Mouse (Mus musculus): ENCODE results near the gene Prkcd. TPM values are rescaled to one million over a fixed set of nuclear protein-coding genes. Genes with fewer than 3 reads are reported as not detected.

Prkcd gene
- polyA plus RNA-seq, 1 experiment from 2014 or later = 53.4 TPM

DNA sequence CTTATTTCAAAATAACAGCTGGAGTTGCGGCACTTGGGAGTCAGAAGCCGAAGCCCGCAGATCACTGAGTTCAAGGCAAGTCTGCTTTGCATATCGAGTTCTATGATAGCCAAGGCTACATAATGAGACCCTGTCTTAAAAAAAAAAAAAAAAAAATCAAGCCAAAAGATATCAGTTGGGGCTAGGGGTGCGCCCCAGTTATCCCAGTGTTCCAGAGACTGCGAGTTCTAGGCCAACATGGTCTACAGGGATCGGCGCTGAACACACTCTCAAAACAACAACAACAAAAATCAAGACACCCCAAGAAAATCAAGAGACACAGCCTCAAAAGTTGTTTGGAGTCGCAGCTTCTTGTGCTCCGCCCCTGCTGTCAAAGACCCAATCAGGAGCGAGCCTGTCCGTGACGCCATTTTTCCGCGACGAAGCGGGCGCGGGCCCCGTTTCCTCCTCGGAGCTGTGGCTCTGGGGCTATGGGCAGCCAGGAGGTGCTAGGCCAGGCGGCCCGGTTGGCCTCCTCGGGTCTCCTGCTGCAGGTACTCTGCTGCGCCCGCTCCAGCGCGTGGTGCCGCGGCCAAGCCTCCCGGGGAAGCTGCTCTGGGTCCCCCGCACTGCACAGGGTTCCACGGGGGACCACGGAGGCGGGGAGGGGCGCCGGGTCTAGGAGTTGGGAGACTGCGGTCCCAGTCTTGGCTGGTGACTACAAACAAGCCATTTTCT, 28.1 kb upstream of the Prkcd start, which contains the start of gene Rft1:
Gene Rft1 (plus strand): TSS at position 418 of the 717 bp plus-strand sequence.
- Histone ChIP-seq H3K4me3 (ENCODE audit: low read length) (peak within 1 kb of the TSS; percentile 78), H3K9me3 (ENCODE audit: control insufficient read depth, low read length) (no peaks in the 10 kb centered on the region), H3K9ac (ENCODE audit: low read length) (peak within 1 kb of the TSS; percentile 96), H3K27me3 (ENCODE audit: control insufficient read depth, insufficient read depth, low read depth, low read length) (no peaks in the 10 kb centered on the region), H3K4me2 (ENCODE audit: low read depth, low read length) (peak within 1 kb of the TSS; percentile 52), H3K36me3 (ENCODE audit: control insufficient read depth, insufficient read depth, low read length) (no peaks in the 10 kb centered on the region), H3K4me1 (replicated peaks; ENCODE audit: control insufficient read depth, insufficient read depth, low read length) (peaks cover 3% of the 10 kb centered on the region), H3K27ac (ENCODE audit: low read length) (peak within 1 kb of the TSS; percentile 78)
- 2% methylated on average over 38 of the region's 38 CpGs for WGBS
- peak; percentile 91 for ATAC-seq (ENCODE audit: low read depth)

DNA sequence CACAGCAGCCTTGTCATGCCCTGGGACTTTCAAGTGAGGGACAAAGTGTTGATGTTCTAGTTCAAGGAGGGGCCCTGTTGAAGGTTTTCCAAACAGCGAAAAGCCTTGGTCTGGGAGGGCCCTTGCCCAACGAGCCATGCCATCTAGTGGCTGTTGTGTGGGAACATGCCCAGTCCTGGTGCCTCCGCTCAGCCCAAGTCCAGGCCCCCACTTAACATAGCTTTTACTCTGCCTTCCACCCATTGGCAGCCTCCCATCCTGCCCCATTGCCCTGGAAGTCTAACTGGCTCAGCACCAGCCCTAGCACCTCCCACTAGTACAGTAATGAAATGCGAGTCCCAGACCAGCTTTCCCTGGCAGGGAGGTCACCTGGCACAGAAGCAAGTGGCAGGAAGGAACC, 25.0 kb upstream of the Prkcd start:
- Histone ChIP-seq H3K36me3 (ENCODE audit: control insufficient read depth, insufficient read depth, low read length) (no peaks in the 10 kb centered on the region), H3K27ac (ENCODE audit: low read length) (no peak overlapping the region), H3K4me3 (ENCODE audit: low read length) (no peak overlapping the region), H3K4me2 (ENCODE audit: low read depth, low read length) (no peak overlapping the region), H3K9ac (ENCODE audit: low read length) (no peak overlapping the region), H3K4me1 (replicated peaks; ENCODE audit: control insufficient read depth, insufficient read depth, low read length) (peaks cover 3% of the 10 kb centered on the region), H3K27me3 (ENCODE audit: control insufficient read depth, insufficient read depth, low read depth, low read length) (no peaks in the 10 kb centered on the region), H3K9me3 (ENCODE audit: control insufficient read depth, low read length) (no peaks in the 10 kb centered on the region)
- WGBS = 7% methylated on average over 4 of the region's 4 CpGs
- peak; percentile 89 for ATAC-seq (ENCODE audit: low read depth)

DNA sequence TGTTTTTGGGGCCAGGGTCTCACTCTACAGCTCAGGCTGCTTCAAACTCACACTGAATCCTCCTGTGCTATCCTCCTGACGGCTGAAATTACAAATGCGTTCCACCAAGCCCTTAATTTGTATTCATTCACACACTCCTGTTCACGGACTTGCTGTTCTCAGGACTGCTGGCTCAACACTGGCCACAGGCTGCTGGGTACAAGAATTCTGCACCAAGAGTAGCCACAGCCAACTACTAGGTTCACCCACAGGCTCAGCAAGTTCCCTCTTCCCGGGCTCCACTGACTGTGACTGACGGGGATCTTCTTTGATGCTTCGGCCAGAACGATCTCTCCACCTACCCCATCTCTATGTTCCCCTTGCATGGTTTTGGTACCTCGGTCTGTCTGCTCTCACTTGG, 23.7 kb upstream of the Prkcd start:
- Histone ChIP-seq H3K9ac (ENCODE audit: low read length) (no peak overlapping the region), H3K36me3 (ENCODE audit: control insufficient read depth, insufficient read depth, low read length) (no peaks in the 10 kb centered on the region), H3K27me3 (ENCODE audit: control insufficient read depth, insufficient read depth, low read depth, low read length) (no peaks in the 10 kb centered on the region), H3K4me3 (ENCODE audit: low read length) (no peak overlapping the region), H3K4me2 (ENCODE audit: low read depth, low read length) (no peak overlapping the region), H3K4me1 (replicated peaks; ENCODE audit: control insufficient read depth, insufficient read depth, low read length) (no peaks in the 10 kb centered on the region; the same call in 1 of the 2 replicates), H3K27ac (ENCODE audit: low read length) (no peak overlapping the region), H3K9me3 (ENCODE audit: control insufficient read depth, low read length) (no peaks in the 10 kb centered on the region)
- no peak for ATAC-seq (ENCODE audit: low read depth)
- 75% methylated on average over 8 of the region's 8 CpGs for WGBS

DNA sequence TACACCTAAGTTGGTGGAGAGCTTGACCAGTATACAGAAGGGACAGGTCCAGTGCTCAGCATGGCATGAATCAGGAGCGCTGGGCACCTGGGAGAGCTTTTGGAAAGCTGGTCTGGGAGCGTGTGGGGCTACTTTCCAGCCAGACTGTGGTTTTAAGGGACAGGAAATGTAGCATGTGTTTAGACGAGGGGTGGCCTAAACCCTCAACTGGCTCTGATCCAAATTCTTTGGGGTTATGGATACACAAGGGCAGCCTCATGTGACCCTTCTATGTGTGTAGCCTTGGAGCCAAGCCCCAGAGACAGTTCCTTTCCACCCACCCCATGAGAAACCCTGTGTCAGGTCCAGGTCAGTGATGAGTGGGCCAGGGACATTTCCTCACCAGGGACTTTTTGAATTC, 22.5 kb upstream of the Prkcd start:
- H3K27ac ChIP-seq (ENCODE audit: low read length) = no peak overlapping the region
- no peak overlapping the region for H3K4me3 ChIP-seq (ENCODE audit: low read length)
- no peak overlapping the region for H3K9ac ChIP-seq (ENCODE audit: low read length)
- no peaks in the 10 kb centered on the region for H3K27me3 ChIP-seq (ENCODE audit: control insufficient read depth, insufficient read depth, low read depth, low read length)
- peak; percentile 23 for ATAC-seq (ENCODE audit: low read depth)
- 47% methylated on average over 3 of the region's 3 CpGs for WGBS
- H3K4me1 ChIP-seq (replicated peaks; ENCODE audit: control insufficient read depth, insufficient read depth, low read length) = no peaks in the 10 kb centered on the region; the same call in 1 of the 2 replicates
- no peak overlapping the region for H3K4me2 ChIP-seq (ENCODE audit: low read depth, low read length)
- H3K9me3 ChIP-seq (ENCODE audit: control insufficient read depth, low read length) = no peaks in the 10 kb centered on the region
- no peaks in the 10 kb centered on the region for H3K36me3 ChIP-seq (ENCODE audit: control insufficient read depth, insufficient read depth, low read length)

DNA sequence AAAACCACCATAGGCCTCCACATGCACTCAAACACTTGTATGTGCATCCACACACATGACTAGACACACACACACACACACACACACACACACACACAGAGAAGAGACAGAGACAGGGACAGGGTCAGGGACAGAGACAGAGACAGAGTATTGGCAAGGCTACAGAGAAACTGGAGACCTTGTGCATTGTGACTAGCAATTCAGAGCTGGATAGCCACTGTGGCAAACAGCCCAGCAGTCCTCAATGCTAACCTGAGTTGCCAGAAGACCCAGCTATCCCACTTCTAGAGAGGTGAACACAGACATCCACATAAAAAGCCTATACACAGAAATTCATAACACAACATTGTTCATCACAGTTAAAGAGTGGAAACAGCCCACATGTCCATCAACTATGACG, 20.5 kb upstream of the Prkcd start:
- H3K9ac ChIP-seq (ENCODE audit: low read length) = no peak overlapping the region
- 64% methylated on average over 1 of the region's 1 CpGs for WGBS
- no peak overlapping the region for H3K4me2 ChIP-seq (ENCODE audit: low read depth, low read length)
- no peaks in the 10 kb centered on the region for H3K36me3 ChIP-seq (ENCODE audit: control insufficient read depth, insufficient read depth, low read length)
- no peaks in the 10 kb centered on the region for H3K9me3 ChIP-seq (ENCODE audit: control insufficient read depth, low read length)
- H3K4me3 ChIP-seq (ENCODE audit: low read length) = no peak overlapping the region
- H3K27ac ChIP-seq (ENCODE audit: low read length) = no peak overlapping the region
- ATAC-seq (ENCODE audit: low read depth) = no peak
- no peaks in the 10 kb centered on the region for H3K27me3 ChIP-seq (ENCODE audit: control insufficient read depth, insufficient read depth, low read depth, low read length)
- H3K4me1 ChIP-seq (replicated peaks; ENCODE audit: control insufficient read depth, insufficient read depth, low read length) = peaks cover 3% of the 10 kb centered on the region

DNA sequence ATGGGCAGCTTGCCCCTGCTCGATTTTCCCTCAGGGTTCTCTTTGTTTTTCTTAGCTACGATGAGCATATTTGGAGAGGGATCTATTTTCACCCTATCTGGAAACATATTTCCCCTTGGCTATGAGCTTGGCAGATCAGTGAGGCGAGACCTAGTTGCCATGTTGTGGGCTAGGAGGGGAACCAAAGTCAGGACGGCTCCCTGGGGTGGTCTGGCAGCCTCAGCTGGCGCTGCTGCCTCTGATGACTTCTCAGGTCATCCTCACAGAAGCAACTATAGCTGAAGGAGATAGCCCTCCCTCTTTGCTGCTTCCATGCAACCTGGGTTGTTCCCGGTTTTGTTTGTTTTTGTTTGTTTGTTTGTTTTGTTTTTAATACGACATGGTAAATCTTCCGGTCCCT, 19.1 kb upstream of the Prkcd start:
- no peak overlapping the region for H3K4me2 ChIP-seq (ENCODE audit: low read depth, low read length)
- no peak for ATAC-seq (ENCODE audit: low read depth)
- no peaks in the 10 kb centered on the region for H3K36me3 ChIP-seq (ENCODE audit: control insufficient read depth, insufficient read depth, low read length)
- H3K9ac ChIP-seq (ENCODE audit: low read length) = no peak overlapping the region
- peaks cover 6% of the 10 kb centered on the region for H3K4me1 ChIP-seq (replicated peaks; ENCODE audit: control insufficient read depth, insufficient read depth, low read length)
- no peaks in the 10 kb centered on the region for H3K27me3 ChIP-seq (ENCODE audit: control insufficient read depth, insufficient read depth, low read depth, low read length)
- WGBS = 60% methylated on average over 8 of the region's 8 CpGs
- no peak overlapping the region for H3K4me3 ChIP-seq (ENCODE audit: low read length)
- no peaks in the 10 kb centered on the region for H3K9me3 ChIP-seq (ENCODE audit: control insufficient read depth, low read length)
- no peak overlapping the region for H3K27ac ChIP-seq (ENCODE audit: low read length)

DNA sequence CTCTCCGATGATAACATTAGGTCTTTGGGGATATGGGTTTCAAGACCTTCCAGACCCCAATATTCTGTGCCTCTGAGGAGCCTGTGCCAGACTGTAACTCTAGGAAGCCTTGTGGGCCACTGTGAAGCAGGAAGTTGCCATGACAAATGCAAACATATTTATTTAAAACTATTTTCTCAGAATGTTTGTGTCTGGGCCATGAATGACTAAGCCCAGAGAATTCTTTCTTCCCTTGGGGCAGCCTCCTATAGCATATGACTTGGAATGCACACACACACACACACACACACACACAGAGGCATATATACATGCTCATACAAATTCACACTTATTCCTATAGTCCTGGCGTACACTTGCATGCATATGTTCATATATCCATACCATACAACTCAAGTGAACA, 18.0 kb upstream of the Prkcd start:
- Histone ChIP-seq H3K9ac (ENCODE audit: low read length) (no peak overlapping the region), H3K27ac (ENCODE audit: low read length) (no peak overlapping the region), H3K4me1 (replicated peaks; ENCODE audit: control insufficient read depth, insufficient read depth, low read length) (peaks cover 6% of the 10 kb centered on the region), H3K27me3 (ENCODE audit: control insufficient read depth, insufficient read depth, low read depth, low read length) (no peaks in the 10 kb centered on the region), H3K9me3 (ENCODE audit: control insufficient read depth, low read length) (no peaks in the 10 kb centered on the region), H3K4me3 (ENCODE audit: low read length) (no peak overlapping the region), H3K4me2 (ENCODE audit: low read depth, low read length) (no peak overlapping the region), H3K36me3 (ENCODE audit: control insufficient read depth, insufficient read depth, low read length) (no peaks in the 10 kb centered on the region)
- WGBS = 83% methylated on average over 2 of the region's 2 CpGs
- no peak for ATAC-seq (ENCODE audit: low read depth)

DNA sequence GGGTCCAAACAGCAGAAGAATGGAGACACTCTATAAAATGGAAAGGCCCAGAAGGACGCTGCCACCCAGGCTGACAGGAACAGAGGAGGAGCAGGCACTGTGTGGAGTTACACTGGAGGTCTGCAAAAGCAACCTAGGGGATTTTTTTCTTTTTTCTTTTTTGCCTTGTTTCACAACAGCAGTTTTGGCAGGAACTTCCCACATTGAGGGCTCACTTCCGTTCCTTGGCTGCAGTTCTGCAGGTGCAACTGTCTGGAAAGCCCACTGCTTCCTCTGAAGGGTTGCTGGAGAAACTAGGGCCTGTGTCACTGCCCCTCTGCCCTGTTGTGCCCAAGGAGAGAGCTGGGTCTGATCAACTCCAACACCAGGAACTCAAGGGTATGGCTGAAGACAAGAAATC, 15.7 kb upstream of the Prkcd start:
- Histone ChIP-seq H3K9me3 (ENCODE audit: control insufficient read depth, low read length) (no peaks in the 10 kb centered on the region), H3K9ac (ENCODE audit: low read length) (no peak overlapping the region), H3K36me3 (ENCODE audit: control insufficient read depth, insufficient read depth, low read length) (no peaks in the 10 kb centered on the region), H3K27me3 (ENCODE audit: control insufficient read depth, insufficient read depth, low read depth, low read length) (no peaks in the 10 kb centered on the region), H3K27ac (ENCODE audit: low read length) (peak overlapping the region; percentile 11; the same call in 1 of the 2 replicates), H3K4me2 (ENCODE audit: low read depth, low read length) (no peak overlapping the region), H3K4me3 (ENCODE audit: low read length) (no peak overlapping the region), H3K4me1 (replicated peaks; ENCODE audit: control insufficient read depth, insufficient read depth, low read length) (peaks cover 6% of the 10 kb centered on the region)
- ATAC-seq (ENCODE audit: low read depth) = no peak
- 50% methylated on average over 2 of the region's 2 CpGs for WGBS

DNA sequence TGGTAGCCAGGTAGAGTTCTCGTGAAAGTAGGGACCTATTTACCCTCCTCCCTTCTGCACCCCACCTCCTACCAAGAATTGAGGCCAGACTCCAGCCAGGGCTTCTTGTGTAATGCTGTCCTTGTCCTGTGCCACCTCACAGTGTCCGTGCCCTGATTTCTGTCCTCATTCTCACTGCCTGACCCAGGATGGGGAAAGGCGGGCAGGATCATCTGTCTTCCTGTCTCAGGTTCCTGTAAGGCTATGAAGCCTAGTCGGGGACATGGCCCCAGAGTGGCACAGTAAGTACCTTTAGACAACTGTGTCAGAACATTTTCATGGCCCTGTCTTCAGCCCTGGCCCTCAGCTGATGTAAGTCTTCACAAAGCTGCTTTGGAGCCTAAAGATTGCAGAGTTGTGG, 12.7 kb upstream of the Prkcd start:
- Histone ChIP-seq H3K4me1 (replicated peaks; ENCODE audit: control insufficient read depth, insufficient read depth, low read length) (peaks cover 8% of the 10 kb centered on the region), H3K9me3 (ENCODE audit: control insufficient read depth, low read length) (no peaks in the 10 kb centered on the region), H3K4me3 (ENCODE audit: low read length) (no peak overlapping the region), H3K27me3 (ENCODE audit: control insufficient read depth, insufficient read depth, low read depth, low read length) (no peaks in the 10 kb centered on the region), H3K27ac (ENCODE audit: low read length) (no peak overlapping the region), H3K4me2 (ENCODE audit: low read depth, low read length) (no peak overlapping the region), H3K9ac (ENCODE audit: low read length) (no peak overlapping the region), H3K36me3 (ENCODE audit: control insufficient read depth, insufficient read depth, low read length) (no peaks in the 10 kb centered on the region)
- ATAC-seq (ENCODE audit: low read depth) = no peak
- 54% methylated on average over 4 of the region's 4 CpGs for WGBS
